9 mouse cellular contexts compared by ENCODE assay signal in genomic region chr2:152626774-152627591, GRCm38 (mm10). TPM values are rescaled to one million over a fixed set of nuclear protein-coding genes. Genes with fewer than 3 reads are reported as not detected.
DNase-seq lines count a peak whose midpoint lies in the region; ATAC-seq and TF ChIP-seq lines count a peak whose summit lies in the region.
"Had no signal": no experiment of that assay in that cellular context is flagged by ENCODE, and none has a peak within 500 bp of the region (broad histone marks: within the 10 kb centered on the region; RNA-seq: fewer than 3 reads in every experiment).

Rem1 (plus strand) TSS chr2:152626951.

- peak within 1 kb of the TSS; percentile 63 for H3K9ac ChIP-seq in embryonic facial prominence, embryonic 14.5 days (ENCODE audit: low read depth, low read length)
- H3K9ac ChIP-seq in liver, adult 2 months (ENCODE audit: low read depth, low read length): peak within 1 kb of the TSS; percentile 44

- H3K27ac ChIP-seq in embryonic facial prominence, embryonic 14.5 days (replicated peaks; ENCODE audit: low read depth, low read length): no peak within 1 kb of the TSS
- no peak within 1 kb of the TSS for H3K27ac ChIP-seq in liver, adult 2 months (replicated peaks; ENCODE audit: insufficient read depth, low read depth, low read length)

- no peaks in the 10 kb centered on the region for H3K79me2 ChIP-seq in liver, adult 2 months (ENCODE audit: control insufficient read depth, insufficient read depth, low read length)

- ATAC-seq in embryonic facial prominence, embryonic 14.5 days (ENCODE audit: low read depth): peak; percentile 79

- TF ChIP-seq POLR2A in liver, adult 2 months (IDR thresholded peaks at IDR 0.05; ENCODE audit: extremely low read depth, insufficient read depth, low read length): no peak

- peak within 1 kb of the TSS; percentile 74 for H3K4me2 ChIP-seq in embryonic facial prominence, embryonic 14.5 days (ENCODE audit: low read depth, low read length)

- H3K36me3 ChIP-seq in embryonic facial prominence, embryonic 14.5 days (ENCODE audit: control insufficient read depth, insufficient read depth, low read length): no peaks in the 10 kb centered on the region
- no peaks in the 10 kb centered on the region for H3K36me3 ChIP-seq in liver, adult 2 months (ENCODE audit: control insufficient read depth, insufficient read depth, low read length)

- peak; percentile 98 for DNase-seq in heart, adult 11 months
- no peak for DNase-seq in heart, adult 8-10 months (ENCODE audit: low spot score)
- peak; percentile 47 for DNase-seq in embryonic facial prominence, embryonic 14.5 days (ENCODE audit: low spot score)
- peak; percentile 62 to 65 for DNase-seq in heart, postnatal 14 days
- DNase-seq in liver, adult 2 months (ENCODE audit: extremely low read depth, low read depth, low spot score): no peak
- DNase-seq in neural tube, embryonic 10.5 days (ENCODE audit: extremely low spot score, low spot score): peak; percentile 50
- DNase-seq in spleen, adult 18-20 months: no peak
- DNase-seq in right cerebral cortex, postnatal 10 days (ENCODE audit: low spot score in 2 of 2): no peak

- intact Hi-C loops in heart, postnatal 14 days (cut with DNase I): no loop called here

- H3K4me3 ChIP-seq in embryonic facial prominence, embryonic 14.5 days (ENCODE audit: low read depth, low read length): peak within 1 kb of the TSS; percentile 41
- H3K4me3 ChIP-seq in liver, adult 2 months (ENCODE audit: insufficient read depth, low read depth, low read length): peak within 1 kb of the TSS; percentile 52
- H3K4me3 ChIP-seq: erythroblast, embryonic 14.5 days had no signal

- peaks cover 41% of the 10 kb centered on the region for H3K27me3 ChIP-seq in embryonic facial prominence, embryonic 14.5 days (replicated peaks; ENCODE audit: control insufficient read depth, insufficient read depth, low read length)
- H3K27me3 ChIP-seq in liver, adult 2 months (ENCODE audit: control insufficient read depth, insufficient read depth, low read length): no peaks in the 10 kb centered on the region

- no peaks in the 10 kb centered on the region for H3K9me3 ChIP-seq in embryonic facial prominence, embryonic 14.5 days (ENCODE audit: control insufficient read depth, low read length)

- TF ChIP-seq CTCF in liver, adult 2 months (IDR thresholded peaks at IDR 0.05; ENCODE audit: low read depth, low read length): no peak

- 2% methylated on average over 33 of the region's 59 CpGs for WGBS in embryonic facial prominence, embryonic 14.5 days
- 6% methylated on average over 59 of the region's 59 CpGs for WGBS in liver, adult 2 months

- no peaks in the 10 kb centered on the region; the same call in 1 of the 2 replicates for H3K4me1 ChIP-seq in embryonic facial prominence, embryonic 14.5 days (ENCODE audit: control insufficient read depth, insufficient read depth, low read length)
- peaks cover 4% of the 10 kb centered on the region for H3K4me1 ChIP-seq in liver, adult 2 months (ENCODE audit: control insufficient read depth, insufficient read depth, low read length)

RNA-seq across cellular contexts. Expression of gene Rem1, which starts in this region (rescaled TPM):
- total RNA-seq in heart, adult 8-10 months (2022): 1 to 10 TPM; 5.1 to 5.6 (median 5.2) TPM
- 4.7 and 7.0 TPM in 2 replicates for polyA plus RNA-seq in embryonic facial prominence, embryonic 14.5 days (2014; fragmentation: Nextera tagmentation; extraction: Ambion mirVana)
- total RNA-seq in heart, postnatal 14 days (2021): 10 to 100 TPM in 1 of 2 experiments, 1 to 10 TPM in 1; 9.1 to 11.9 TPM
- 0.34 and 0.65 TPM in 2 replicates for total RNA-seq in liver, adult 2 months (2014; rRNA removed)
- 0.32 and 0.35 TPM in 2 replicates for polyA plus RNA-seq in liver, adult 2 months (2012; rRNA removed)
- polyA plus RNA-seq: erythroblast, embryonic 14.5 days had no signal

Comparison
In these comparisons a context has a peak if more than half of its experiments do, and no peak if none do; other contexts are left out.
1. DNase-seq: peak in heart, adult 11 months (single experiment), embryonic facial prominence, embryonic 14.5 days (single experiment), heart, postnatal 14 days (2 of 2) and neural tube, embryonic 10.5 days (single experiment); none in heart, adult 8-10 months (single experiment), liver, adult 2 months (single experiment), spleen, adult 18-20 months (0 of 2) and right cerebral cortex, postnatal 10 days (0 of 2).